Mouse (Mus musculus) cerebellum, postnatal 14 days (tissue): ENCODE data around the gene 4930550C14Rik.
A peak's percentile ranks its signal among the peaks of the same experiment; 100 is the strongest.

ENCODE experiments used
- DNase-seq, 2 experiments: peaks; one replicate each; pipeline ENCODE4 v3.0.0; 2021; ENCODE audit warnings: mixed read lengths in 2 of 2

The 4930550C14Rik gene

DNA sequence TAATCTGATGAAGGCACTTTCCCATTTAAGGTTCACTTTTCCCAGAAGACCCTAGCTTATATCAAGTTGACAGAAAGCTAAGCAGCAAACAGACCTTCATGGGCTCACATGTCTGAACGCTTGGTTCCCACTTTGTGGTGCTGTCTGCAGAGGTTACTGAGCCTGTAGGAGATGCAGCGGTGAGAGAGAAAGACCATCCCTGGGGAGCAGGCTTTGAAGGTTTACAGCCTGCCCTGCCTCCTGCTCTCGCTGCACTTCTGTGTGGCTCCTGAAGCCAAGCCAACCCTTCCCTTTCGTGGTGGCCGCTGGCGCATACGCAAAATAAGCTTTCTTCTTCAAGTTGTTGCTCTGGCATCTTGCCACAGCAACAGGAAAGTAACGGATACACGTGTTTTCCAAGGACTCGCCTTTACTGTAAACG lies at the start of gene 4930550C14Rik:
TSS of gene 4930550C14Rik (plus strand) at position 35 of the 421 bp plus-strand sequence.
- peak in 1 of 2 experiments; percentile 25 for DNase-seq

DNA sequence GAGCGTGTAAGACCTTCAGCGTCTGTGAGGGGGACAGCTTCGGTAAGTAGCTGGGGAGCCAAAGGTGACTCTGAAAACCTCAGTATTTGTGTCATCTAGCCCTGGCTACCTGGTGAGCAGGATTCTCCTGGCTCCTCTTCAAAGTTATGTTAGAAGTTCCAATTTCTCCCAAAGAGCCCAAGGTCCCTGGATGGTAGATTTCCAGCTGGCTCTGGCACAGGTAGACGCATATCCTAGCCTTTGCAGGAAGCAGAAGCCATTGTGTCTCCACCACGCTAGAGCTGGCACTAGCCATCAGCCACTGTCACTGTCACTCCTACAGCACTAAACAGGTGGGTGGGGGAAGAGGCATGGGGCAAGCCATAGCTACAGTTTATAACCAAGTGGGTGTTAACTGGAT lies 49.0 kb upstream of the 4930550C14Rik start:
- DNase-seq: no peak

DNA sequence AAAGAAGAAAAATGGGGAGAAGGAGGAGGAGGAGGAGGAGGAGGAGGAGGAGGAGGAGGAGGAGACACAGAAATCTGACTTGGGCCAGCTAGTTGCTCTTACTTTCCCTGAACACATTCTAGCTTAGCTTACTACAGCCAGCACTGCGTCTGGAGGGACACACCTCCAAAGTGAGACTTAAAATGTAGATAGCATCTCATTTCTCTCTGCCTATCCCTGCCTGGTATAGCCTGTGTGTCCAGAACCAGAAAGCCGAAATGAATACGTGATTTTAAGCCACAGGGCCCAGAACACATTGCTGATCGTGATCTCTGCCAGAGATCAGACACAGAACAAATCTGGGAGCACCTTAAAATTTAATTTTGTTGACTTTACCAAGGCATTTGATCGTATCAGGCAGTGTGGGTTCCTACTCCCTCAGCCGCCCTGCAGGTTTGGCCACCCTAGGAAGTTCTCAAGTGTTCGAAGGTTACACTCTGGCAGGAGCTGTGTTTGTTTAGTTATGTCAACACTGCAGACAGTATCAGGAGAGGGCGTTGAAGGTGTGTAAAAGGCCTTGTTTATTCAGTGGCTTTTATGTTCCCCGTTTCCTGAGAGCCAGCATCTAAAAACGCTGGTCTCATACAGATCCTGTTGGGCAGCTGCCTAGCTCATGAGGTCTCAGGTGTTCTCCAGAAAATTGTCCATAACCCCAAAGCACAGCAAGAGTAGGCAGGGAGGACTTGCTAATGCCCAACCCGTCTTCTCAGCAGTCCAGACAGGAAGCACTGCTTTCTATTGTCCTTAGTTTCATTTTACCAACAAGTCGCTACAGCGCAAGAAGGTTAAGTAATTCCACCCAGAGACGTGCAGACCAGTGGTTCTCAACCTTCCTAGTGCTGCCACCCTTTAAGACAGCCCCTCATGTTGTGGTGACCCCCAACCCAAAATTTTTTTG lies 45.6 kb upstream of the 4930550C14Rik start:
- DNase-seq: no peak

DNA sequence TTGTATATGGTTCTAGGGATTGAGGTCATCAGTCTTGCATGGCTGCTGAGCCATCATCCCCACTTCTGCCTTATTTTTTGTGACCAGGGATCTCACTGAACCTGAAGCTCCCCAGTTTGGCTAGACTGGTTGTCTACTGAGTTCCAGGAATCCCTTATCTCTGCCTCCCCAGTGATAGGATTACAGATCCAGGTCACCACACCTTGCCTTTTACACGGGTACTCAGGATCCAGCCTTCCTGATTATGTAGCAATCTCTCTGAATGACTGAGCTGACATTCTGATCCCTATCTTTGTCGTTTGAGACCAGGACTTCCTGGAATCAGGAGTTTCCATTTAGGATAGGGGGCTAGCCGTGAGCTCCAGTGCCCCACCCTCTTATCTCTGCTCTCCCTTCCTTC lies 30.8 kb upstream of the 4930550C14Rik start:
- DNase-seq: no peak

DNA sequence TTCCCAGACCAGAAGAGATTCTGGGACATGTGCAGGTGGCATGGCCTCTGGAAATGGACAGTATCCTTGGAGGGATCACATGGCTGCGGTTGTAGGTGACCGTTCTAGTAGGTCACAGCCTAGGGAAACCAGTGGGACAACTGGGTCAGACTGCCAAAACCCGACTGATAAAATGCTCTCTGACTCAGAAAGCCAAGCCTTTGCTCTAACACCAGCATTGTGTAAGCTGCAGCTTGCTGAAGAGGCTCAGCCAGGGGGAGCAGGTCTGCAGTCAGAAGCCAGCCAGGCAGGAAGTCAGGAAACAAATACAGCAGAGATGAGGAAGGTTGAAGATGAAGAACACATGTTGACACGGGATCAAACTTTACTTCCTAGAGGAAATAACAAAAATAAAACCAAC lies 26.2 kb upstream of the 4930550C14Rik start:
- DNase-seq: no peak

DNA sequence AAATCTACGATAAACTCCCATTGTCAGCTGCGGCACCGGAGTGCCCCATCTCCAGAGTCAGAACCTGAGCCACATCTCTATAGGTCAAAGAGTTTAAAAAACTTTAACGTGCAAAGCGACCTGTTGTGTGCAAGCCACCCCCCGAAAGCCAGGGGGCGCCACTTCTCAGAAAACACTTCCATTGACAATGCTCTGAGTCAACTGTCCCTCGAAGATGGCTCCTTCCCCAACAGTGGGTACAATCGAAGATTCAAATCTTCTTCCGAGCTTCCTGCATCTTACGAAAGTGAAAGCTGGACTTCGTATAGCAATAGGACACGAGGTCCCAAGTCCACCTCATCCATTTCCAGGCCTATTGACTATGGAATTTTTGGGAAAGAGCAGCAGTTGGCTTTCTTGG lies 25.3 kb upstream of the 4930550C14Rik start:
- peak in 1 of 2 experiments; percentile 30 for DNase-seq

DNA sequence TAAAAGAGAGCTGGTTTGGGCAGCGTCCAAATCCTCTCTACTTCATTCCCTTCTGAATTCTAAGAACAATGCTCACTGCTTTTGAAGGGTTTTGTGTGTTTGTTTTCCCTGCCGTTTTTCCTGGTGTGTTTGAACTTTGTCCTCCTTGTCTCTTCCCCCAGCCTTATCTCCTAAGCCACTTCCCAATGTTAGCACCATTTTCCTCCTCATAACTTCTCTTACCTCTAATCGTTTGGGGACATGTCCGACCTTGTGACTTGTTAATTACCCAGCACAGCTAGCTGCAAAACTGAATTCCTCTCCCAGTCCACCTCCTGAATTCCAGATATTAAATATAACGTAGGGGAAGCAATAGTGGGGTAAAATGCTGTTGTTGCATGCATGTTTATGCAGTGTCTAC lies 24.5 kb upstream of the 4930550C14Rik start:
- no peak for DNase-seq

GRCm38 (mm10) chr9:53378171-53378570 lies 24.0 kb upstream of the 4930550C14Rik start:
- peak in 1 of 2 experiments; percentile 35 for DNase-seq

GRCm38 (mm10) chr9:53380595-53380994 lies 21.5 kb upstream of the 4930550C14Rik start:
- DNase-seq: no peak

GRCm38 (mm10) chr9:53381113-53381615 lies 21.0 kb upstream of the 4930550C14Rik start:
- peak; percentile 49 to 59 for DNase-seq

GRCm38 (mm10) chr9:53383951-53384866 lies 17.9 kb upstream of the 4930550C14Rik start, which contains the start of gene Kdelc2:
TSS of gene Kdelc2 (plus strand) at chr9:53384025.
- DNase-seq: peak; percentile 67 to 68

DNA sequence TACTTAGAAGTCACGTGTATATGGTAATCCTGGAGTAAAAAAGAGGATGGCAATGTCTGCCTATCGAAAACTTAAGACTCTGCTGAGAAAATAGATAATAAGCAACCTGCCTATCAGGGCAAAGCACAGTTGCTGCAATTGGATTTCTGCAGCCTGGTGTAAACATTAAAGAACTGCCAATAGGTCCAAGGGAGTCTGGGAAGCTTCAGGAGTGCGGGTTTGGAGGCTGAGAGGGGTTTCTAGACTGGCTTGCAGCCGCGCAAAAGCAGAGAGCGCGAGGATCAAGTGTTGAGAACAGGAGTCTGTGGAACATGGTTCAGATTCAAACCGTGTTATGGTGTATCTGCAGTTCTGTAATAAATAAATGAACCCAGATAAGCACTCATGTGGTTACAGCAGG lies 17.3 kb upstream of the 4930550C14Rik start:
- peak in 1 of 2 experiments; percentile 38 for DNase-seq

GRCm38 (mm10) chr9:53387431-53387830 lies 14.7 kb upstream of the 4930550C14Rik start:
- DNase-seq: no peak

- no peak for DNase-seq
These were observed 13.0 kb upstream of the 4930550C14Rik start for GRCm38 (mm10) chr9:53389109-53389508.

DNA sequence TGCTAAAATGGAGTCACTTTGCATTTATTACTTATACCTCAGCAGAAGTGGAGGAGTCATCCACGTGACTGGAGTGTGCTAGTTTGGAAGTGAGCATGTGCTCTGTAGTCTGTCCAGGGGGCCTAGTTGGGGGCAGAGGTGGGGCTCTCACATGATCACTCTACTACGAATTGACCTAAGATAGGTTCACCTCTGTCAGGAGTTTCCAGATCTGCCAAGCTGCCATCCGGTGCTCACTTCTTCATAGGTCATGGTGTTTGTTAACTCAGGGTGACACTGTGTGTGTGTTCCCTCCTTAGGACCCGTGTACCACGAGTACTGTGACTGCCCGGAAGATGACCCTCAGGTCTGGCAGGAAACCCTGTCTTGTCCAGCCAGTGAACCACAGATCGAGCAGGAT lies 12.0 kb upstream of the 4930550C14Rik start:
- DNase-seq: no peak

DNA sequence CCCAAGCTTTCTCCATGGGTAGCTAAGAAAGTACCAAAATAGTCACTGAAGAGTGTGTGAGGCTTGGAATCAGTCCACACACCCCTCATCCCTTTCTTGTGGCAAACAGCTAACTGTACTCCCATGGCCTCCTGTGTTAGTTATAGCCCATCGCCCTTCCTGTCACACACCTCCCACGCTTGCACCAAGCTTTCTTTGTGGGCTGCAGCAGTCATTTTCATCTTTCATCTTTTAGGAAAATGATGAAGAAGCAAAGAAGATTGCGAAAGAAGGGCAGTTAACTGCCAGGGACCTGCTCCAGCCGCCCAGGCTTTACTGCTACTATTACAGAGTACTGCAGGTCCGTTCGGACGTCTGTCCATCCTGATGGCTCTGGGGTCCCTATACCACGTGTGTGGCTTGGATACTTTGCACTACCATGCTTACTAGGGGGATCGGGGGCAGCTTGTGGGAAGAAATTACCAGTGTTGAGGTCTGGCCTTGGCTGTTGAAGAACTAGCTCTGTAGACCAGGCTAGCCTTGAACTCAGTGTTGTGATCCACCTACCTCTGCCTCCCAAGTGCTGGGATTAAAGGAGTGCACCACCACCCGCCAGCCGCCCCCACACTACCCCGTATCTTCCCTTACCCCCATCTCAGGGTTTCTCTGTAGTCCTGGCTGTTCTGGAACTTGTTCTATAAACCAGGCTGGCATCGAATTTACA lies 4.3 kb upstream of the 4930550C14Rik start:
- DNase-seq: no peak

DNA sequence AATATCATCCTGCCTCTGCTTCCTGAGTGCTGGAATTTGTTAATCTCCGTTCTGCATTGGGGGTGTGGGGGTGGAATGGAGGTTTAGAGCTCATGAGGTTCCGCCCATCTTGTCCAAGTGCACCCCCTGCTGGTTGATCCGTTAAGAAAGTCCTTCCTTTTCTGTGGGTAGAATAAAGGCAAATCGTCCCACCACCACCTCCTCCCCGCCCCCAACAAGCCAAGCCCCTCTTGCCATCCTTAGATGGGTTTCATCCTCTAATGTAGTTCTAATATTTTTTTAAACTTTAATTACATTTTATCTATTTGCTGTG lies 3.8 kb upstream of the 4930550C14Rik start:
- DNase-seq: peak; percentile 82 to 89

- no peak for DNase-seq
These were observed 2.6 kb upstream of the 4930550C14Rik start for GRCm38 (mm10) chr9:53399537-53399936.

DNA sequence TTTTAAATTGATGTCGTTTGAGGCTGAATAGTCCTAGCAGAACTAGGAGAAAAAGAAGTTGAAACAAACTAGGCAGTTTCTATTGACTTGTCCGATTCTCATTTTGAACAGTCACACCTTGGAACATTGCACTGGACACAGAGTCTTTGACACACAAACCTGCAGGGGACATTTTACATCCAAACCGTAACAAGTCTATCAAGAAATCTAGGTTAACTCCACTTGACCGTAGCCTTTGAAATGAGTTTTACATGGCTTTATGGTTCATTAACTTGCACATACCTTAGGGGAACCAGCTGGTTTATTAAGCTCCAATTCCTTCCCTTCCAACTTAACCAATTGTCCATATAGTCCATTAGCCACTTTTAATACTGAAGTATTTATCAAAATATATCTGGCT lies 1.4 kb upstream of the 4930550C14Rik start:
- DNase-seq: no peak

DNA sequence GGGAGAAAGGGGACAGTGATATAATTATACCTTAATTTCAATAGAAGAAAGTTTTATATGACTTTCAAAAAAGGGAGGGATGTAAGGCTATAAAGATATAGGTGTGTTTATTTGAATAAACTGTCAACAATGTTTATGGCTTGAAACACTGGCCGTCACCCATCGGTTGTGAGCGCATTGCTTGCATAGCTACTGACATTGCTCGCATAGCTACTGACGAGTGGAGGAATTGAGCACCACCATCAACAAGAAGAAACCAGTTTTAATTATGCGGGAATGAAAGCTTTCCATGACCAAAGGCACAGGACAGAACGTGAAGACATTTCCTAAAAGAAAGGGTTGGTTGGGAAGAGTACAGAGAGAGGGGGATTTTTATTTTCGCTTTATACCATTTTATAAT lies 979 bp upstream of the 4930550C14Rik start:
- DNase-seq: no peak

DNA sequence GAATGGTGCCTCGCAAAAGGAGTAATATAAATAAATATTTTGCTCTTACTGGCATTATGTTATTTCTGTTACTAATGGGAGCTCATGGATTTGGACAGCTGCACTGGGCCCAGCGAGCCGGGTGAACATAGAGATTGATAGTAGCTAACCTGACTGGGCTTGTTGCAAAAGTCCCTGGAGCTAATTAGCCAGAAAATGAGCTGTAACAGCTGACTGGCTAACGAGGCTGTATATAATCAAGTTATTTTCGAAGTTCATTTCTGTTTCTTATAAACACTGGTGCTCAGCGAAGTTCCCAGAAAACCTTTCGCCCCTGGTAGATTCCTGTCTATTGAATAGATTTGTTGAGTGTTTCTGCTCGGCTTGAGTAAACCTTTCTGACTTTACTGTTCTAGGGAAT lies 866 bp downstream of the 4930550C14Rik start:
- DNase-seq: no peak

DNA sequence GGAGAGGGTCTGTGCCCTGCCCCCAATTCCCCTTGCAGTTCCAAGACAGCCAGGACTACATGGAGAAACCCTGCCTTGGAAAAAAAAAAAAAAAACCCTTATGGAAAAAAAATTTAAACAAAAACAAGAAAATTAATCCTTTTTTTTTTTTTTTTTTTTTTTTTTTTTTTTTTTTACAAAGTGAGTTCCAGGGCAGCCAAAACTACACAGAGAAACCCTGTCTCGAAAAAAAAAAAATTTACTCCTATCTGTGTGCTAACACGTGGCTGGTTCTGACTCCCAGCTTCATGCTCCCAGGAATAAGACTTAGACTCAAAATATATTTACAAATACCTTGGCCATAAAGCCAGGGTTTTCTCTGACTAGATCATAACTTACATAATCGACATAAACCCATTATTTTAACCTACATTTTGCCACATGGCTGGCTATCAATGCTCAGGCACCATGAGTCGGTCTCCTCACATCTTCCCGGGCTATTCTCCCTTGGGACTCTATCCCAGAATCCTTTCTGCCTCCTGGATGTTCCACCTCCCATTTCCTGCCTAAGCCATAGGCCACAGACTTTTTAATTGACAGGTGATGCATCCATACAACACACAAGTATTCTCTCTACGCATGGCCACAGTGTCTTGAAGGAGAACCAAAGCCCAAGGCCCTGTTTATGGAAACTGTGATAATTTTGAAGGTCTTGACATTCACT lies 2.1 kb downstream of the 4930550C14Rik start:
- DNase-seq: no peak
